Comparison of ENCODE assay signal across 17 mouse cellular contexts in genomic region chr12:26783800-26784199, GRCm38 (mm10).
"Had no signal": no experiment of that assay in that cellular context is flagged by ENCODE, and none has a peak within 500 bp of the region (broad histone marks: within the 10 kb centered on the region; RNA-seq: fewer than 3 reads in every experiment).

No protein-coding gene starts in this region.

- H3K4me2 ChIP-seq: limb, embryonic 12.5 days; limb, embryonic 15.5 days; liver, embryonic 12.5 days; liver, embryonic 15.5 days; lung, embryonic 15.5 days; midbrain, embryonic 11.5 days had no signal

- H3K4me1 ChIP-seq: limb, embryonic 15.5 days; liver, embryonic 12.5 days; liver, embryonic 15.5 days; lung, embryonic 15.5 days; megakaryocyte, embryonic 14.5 days had no signal

- H3K27ac ChIP-seq: layer of hippocampus, adult 2 months; limb, embryonic 12.5 days; limb, embryonic 15.5 days; liver, embryonic 12.5 days; liver, embryonic 15.5 days; lung, embryonic 15.5 days had no signal

- H3K4me3 ChIP-seq: layer of hippocampus, adult 2 months; limb, embryonic 12.5 days; limb, embryonic 15.5 days; liver, embryonic 12.5 days; liver, embryonic 15.5 days; lung, embryonic 15.5 days; megakaryocyte, embryonic 14.5 days had no signal

- ATAC-seq: liver, embryonic 12.5 days had no signal

- H3K9ac ChIP-seq: limb, embryonic 12.5 days; limb, embryonic 15.5 days; liver, embryonic 12.5 days; liver, embryonic 15.5 days; lung, embryonic 15.5 days had no signal

- H3K9me3 ChIP-seq: limb, embryonic 12.5 days; limb, embryonic 15.5 days; liver, embryonic 15.5 days; lung, embryonic 15.5 days had no signal

- H3K36me3 ChIP-seq: limb, embryonic 12.5 days; limb, embryonic 15.5 days; liver, embryonic 12.5 days; liver, embryonic 15.5 days; lung, embryonic 15.5 days had no signal

- H3K27me3 ChIP-seq: limb, embryonic 12.5 days; limb, embryonic 15.5 days; liver, embryonic 12.5 days; liver, embryonic 15.5 days; lung, embryonic 15.5 days; megakaryocyte, embryonic 14.5 days had no signal

- DNase-seq: kidney, adult 9 months; kidney, postnatal 14 days; kidney, postnatal 4 days; lung, adult 18-20 months; lung, postnatal 10 days; lung, postnatal 36 days; midbrain, embryonic 14.5 days; thymus, adult 18-20 months; thymus, postnatal 36 days had no signal
